Mouse (Mus musculus) lung, embryonic 14.5 days (tissue): ENCODE measurements at regions not wholly inside any gene's neighbourhood (a gene's known extent, or its start where the extent isn't known, plus 50 kb on each side); places are given as distances from the start of the nearest gene placed in this dataset.

Experiments used
- ATAC-seq: fragments of 200-750 bp; cut with Nextera tagmentation; 2 replicates; pipeline ENCODE4 v1.8.0; 2017; ENCODE audit warnings: mild to moderate bottlenecking, moderate TSS enrichment, moderate library complexity; ENCODE audit not compliant: insufficient read depth
- DNase-seq: peaks from one replicate; pipeline ENCODE4 v3.0.0-alpha.2; 2015
- H3K27ac ChIP-seq: fragments of 300-500 bp; sonication (generic); 2 replicates; pipeline ENCODE4 v1.5.1; 2014; ENCODE audit warnings: low read depth, mild to moderate bottlenecking, moderate library complexity
- H3K27me3 ChIP-seq: fragments of 300-500 bp; sonication (generic); 2 replicates; pipeline ENCODE4 v1.6.1; 2014; ENCODE audit warnings: low read length, control low read depth; ENCODE audit not compliant: insufficient read depth
- H3K36me3 ChIP-seq: fragments of 300-500 bp; sonication (generic); 2 replicates; pipeline ENCODE4 v1.6.1; 2014; ENCODE audit warnings: control low read depth; ENCODE audit not compliant: insufficient read depth
- H3K4me1 ChIP-seq: fragments of 300-500 bp; sonication (generic); 2 replicates; pipeline ENCODE4 v1.6.1; 2014; ENCODE audit warnings: antibody characterized with exemption, control low read depth; ENCODE audit not compliant: insufficient read depth
- H3K4me2 ChIP-seq: fragments of 300-500 bp; sonication (generic); 2 replicates; pipeline ENCODE4 v1.6.1; 2014; ENCODE audit warnings: mild to moderate bottlenecking
- H3K4me3 ChIP-seq: fragments of 300-500 bp; sonication (generic); 2 replicates; pipeline ENCODE4 v1.5.1; 2014; ENCODE audit warnings: low read depth, low read length
- H3K9ac ChIP-seq: fragments of 300-500 bp; sonication (generic); 2 replicates; pipeline ENCODE4 v1.6.1; 2014
- H3K9me3 ChIP-seq: fragments of 300-500 bp; sonication (generic); 2 replicates; pipeline ENCODE4 v1.6.1; 2016; ENCODE audit warnings: low read depth, low read length, control low read depth
- CTCF ChIP-seq: IDR thresholded peaks from 2 replicates; pipeline ENCODE4 v1.5.1; 2016; ENCODE audit warnings: antibody characterized with exemption, low read depth
- WGBS: fragments of 180-500 bp; shearing (Covaris S2); extraction: QIAGEN DNeasy Blood & Tissue Kit; methylation state at CpG from one replicate; pipeline ENCODE4 v1.1.7; 2014; 5-methylcytosine and 5-hydroxymethylcytosine counted together

DNA sequence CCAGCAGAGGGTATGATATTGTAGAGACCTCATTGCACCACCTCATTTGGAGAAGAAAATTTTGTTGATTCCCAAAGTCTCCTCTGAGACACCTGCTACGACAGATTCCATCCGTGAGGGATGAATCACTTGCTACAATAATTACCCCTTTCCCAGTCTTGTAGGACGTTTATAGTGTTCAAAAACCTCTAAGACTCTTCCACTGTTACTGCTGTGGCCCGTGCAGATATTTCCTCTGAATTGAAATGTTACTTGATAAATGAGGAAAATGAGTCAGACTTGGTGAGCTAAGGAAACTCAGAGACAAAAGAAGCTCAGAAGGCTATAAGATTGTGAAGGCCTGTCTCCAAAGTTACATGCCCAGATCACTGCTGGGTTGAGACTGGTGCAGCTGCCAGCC, 700.0 kb downstream of the Pdcd6ip start:
- 68% methylated on average over 4 of the region's 4 CpGs for WGBS
- no peaks in the 10 kb centered on the region for H3K4me1 ChIP-seq
- no peak overlapping the region for H3K4me2 ChIP-seq
- H3K27ac ChIP-seq: no peak overlapping the region
- H3K4me3 ChIP-seq: no peak overlapping the region
- H3K36me3 ChIP-seq: no peaks in the 10 kb centered on the region
- H3K27me3 ChIP-seq: no peaks in the 10 kb centered on the region
- H3K9ac ChIP-seq: no peak overlapping the region
- no peaks in the 10 kb centered on the region for H3K9me3 ChIP-seq
- no peak for TF ChIP-seq CTCF
- ATAC-seq: no peak
- no peak for DNase-seq

DNA sequence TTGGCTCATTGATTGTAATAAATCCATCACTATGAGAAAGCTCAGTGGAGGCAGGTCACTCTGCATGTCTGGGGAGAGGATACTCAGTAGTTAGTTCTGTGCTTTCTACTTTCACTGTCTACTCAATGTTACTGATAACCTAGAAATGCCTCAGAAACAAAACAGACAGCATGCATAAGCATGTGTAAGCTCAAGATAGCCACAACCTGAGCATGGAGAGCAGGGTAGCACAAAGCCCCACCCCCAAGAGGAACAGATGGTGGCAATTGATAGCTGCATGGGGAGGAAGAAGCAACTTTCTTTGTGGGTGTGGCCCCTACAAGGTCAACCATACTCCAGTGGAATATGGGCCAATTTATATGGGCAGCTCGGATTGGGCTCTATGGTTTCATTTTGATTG, 711.9 kb downstream of the Pdcd6ip start:
- 64% methylated on average over 1 of the region's 1 CpGs for WGBS
- Histone ChIP-seq H3K4me2 (no peak overlapping the region), H3K4me3 (no peak overlapping the region), H3K9ac (no peak overlapping the region), H3K9me3 (no peaks in the 10 kb centered on the region), H3K4me1 (no peaks in the 10 kb centered on the region), H3K27ac (no peak overlapping the region), H3K27me3 (no peaks in the 10 kb centered on the region), H3K36me3 (no peaks in the 10 kb centered on the region)
- DNase-seq (no peak), ATAC-seq (peak; percentile 64; the same call in 1 of the 2 replicates)
- TF ChIP-seq CTCF: no peak

DNA sequence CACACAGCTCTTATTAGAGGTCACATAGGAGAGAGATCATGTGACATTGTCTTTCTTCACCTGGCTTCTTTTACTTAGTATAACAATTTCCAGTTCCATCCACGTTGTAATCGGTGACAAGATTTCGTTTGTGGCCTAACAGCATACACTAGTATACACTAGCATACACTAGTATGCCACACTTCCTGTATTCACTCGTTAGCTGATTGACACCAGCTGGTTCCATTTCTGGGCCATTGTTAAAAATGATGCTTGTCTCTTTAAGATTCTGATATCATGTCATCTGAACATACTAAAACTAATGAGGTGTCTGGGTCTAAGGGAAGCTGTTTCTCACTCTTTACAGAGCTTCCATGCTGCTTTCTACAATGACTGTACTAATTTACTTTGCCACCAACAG, 713.3 kb downstream of the Pdcd6ip start:
- H3K36me3 ChIP-seq: no peaks in the 10 kb centered on the region
- TF ChIP-seq CTCF: no peak
- no peaks in the 10 kb centered on the region for H3K4me1 ChIP-seq
- no peak overlapping the region for H3K27ac ChIP-seq
- no peak overlapping the region for H3K9ac ChIP-seq
- H3K4me2 ChIP-seq: no peak overlapping the region
- peak; percentile 84 for ATAC-seq
- H3K9me3 ChIP-seq: no peaks in the 10 kb centered on the region
- peak; percentile 81 for DNase-seq
- no peak overlapping the region for H3K4me3 ChIP-seq
- WGBS: 42% methylated on average over 4 of the region's 4 CpGs
- H3K27me3 ChIP-seq: no peaks in the 10 kb centered on the region

DNA sequence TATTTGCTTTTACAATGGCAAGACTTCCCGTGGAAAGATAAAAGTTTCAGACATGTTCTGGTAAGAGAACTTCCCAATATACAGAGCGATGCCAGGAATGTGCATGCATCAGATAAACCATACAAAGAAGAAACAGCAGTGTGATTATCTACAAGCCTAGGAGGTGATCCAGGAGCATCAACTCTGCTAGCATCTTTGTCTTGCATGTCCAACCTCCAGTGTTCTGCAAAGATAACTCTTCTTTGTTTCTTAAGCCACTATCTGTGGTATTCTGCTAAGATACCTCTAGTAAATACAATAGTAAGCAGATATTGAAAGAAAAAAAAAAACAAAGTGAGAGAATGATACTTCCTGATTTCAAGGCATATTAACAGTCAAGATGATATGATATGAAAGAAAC, 714.4 kb downstream of the Pdcd6ip start:
- WGBS: 45% methylated on average over 2 of the region's 2 CpGs
- Histone ChIP-seq H3K27ac (no peak overlapping the region), H3K4me2 (no peak overlapping the region), H3K9ac (no peak overlapping the region), H3K9me3 (no peaks in the 10 kb centered on the region), H3K36me3 (no peaks in the 10 kb centered on the region), H3K4me1 (no peaks in the 10 kb centered on the region), H3K4me3 (no peak overlapping the region), H3K27me3 (no peaks in the 10 kb centered on the region)
- no peak for DNase-seq
- no peak for ATAC-seq
- no peak for TF ChIP-seq CTCF

DNA sequence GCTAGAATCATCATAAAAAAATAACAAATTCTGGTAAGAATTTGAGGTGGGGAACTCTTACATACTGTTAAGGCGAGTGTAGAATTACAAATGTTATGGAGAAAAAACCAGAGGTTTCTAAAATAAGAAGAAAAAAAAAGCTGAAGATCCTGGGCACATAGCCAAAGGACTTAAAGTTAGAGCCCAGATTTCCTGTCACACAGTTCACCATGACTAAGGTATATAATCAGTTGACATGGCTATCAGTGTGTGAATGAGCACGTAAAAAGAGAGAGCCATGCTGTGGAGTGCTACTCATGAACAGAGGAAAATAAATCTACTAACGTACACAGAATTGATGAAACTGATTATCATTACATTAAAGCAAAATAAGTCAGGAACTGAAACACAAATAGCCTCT, 715.1 kb downstream of the Pdcd6ip start:
- peak; percentile 74 for DNase-seq
- Histone ChIP-seq H3K27me3 (no peaks in the 10 kb centered on the region), H3K9me3 (no peaks in the 10 kb centered on the region), H3K27ac (no peak overlapping the region), H3K4me1 (no peaks in the 10 kb centered on the region), H3K9ac (no peak overlapping the region), H3K36me3 (no peaks in the 10 kb centered on the region), H3K4me2 (no peak overlapping the region), H3K4me3 (no peak overlapping the region)
- WGBS: 36% methylated on average over 3 of the region's 3 CpGs
- peak; percentile 52; the same call in 1 of the 2 replicates for ATAC-seq
- TF ChIP-seq CTCF: no peak

DNA sequence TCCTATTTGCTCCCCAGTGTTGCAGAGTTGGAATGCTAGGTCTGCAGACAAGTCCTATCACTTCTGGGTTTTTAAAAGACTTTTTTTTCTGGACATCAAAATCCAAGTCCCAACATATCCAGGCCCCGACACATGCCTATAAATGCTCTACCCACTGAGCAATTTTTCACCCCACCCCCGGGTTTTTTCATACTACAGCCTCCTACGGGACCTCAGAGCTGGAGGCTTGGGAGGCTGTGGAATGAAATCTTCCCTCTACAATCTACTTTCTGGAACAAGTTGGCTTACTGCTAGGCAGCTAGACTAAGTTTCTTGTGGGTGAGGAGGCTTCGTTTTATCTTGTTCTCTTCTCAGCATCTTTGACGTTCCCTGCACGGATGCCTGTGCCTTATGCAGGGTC, 724.7 kb downstream of the Pdcd6ip start:
- no peak overlapping the region for H3K4me2 ChIP-seq
- ATAC-seq (no peak), DNase-seq (no peak)
- no peak for TF ChIP-seq CTCF
- H3K4me1 ChIP-seq: no peaks in the 10 kb centered on the region
- WGBS: 83% methylated on average over 6 of the region's 6 CpGs
- no peaks in the 10 kb centered on the region for H3K9me3 ChIP-seq
- no peaks in the 10 kb centered on the region for H3K36me3 ChIP-seq
- no peak overlapping the region for H3K4me3 ChIP-seq
- no peaks in the 10 kb centered on the region for H3K27me3 ChIP-seq
- no peak overlapping the region for H3K27ac ChIP-seq
- no peak overlapping the region for H3K9ac ChIP-seq

DNA sequence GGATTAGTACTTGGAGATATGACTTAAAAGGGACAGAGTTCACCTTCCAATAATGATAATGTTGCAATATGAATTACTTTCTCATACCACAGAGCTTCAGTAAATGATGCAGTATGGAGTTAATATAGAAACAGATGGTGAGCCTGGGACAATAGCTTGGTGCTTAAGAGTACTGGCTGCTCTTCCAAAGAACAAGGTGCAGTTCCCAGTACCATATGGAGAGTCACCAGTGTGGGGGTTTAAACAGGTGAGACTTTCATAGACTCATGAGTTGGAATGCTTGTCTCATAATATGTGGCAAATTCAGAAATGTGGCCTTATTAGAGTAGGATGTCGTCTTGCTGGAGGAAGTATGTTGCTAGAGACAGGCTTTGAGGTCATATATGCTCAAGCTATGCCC, 715.8 kb upstream of the Arpp21 start:
- Histone ChIP-seq H3K27me3 (no peaks in the 10 kb centered on the region), H3K9ac (no peak overlapping the region), H3K4me3 (no peak overlapping the region), H3K9me3 (no peaks in the 10 kb centered on the region), H3K27ac (no peak overlapping the region), H3K36me3 (no peaks in the 10 kb centered on the region), H3K4me2 (no peak overlapping the region), H3K4me1 (no peaks in the 10 kb centered on the region)
- ATAC-seq (no peak), DNase-seq (no peak)
- 69% methylated on average over 1 of the region's 1 CpGs for WGBS
- no peak for TF ChIP-seq CTCF

DNA sequence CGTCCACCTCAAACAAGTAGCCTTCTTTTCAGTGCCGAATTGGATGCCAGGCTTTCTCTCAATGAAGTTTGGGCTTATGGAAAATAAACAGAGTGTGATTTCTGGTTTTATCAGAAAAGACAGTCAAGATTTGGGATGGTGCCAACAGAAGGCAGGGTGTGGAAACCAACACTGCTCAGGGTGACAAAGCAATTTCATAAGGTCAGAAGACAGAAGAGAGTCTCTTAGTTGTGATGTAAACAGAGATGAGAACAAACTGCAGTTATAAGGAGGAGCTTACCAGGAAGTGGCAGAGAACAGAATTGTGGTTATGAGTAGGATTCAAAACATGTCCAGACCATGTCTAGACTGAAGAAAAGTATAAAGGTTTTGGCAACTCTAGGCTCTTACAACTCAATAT, 714.3 kb upstream of the Arpp21 start:
- Histone ChIP-seq H3K4me3 (no peak overlapping the region), H3K9me3 (no peaks in the 10 kb centered on the region), H3K27me3 (no peaks in the 10 kb centered on the region), H3K36me3 (no peaks in the 10 kb centered on the region), H3K4me2 (no peak overlapping the region), H3K4me1 (no peaks in the 10 kb centered on the region), H3K27ac (no peak overlapping the region), H3K9ac (no peak overlapping the region)
- 46% methylated on average over 2 of the region's 2 CpGs for WGBS
- no peak for ATAC-seq
- no peak for DNase-seq
- no peak for TF ChIP-seq CTCF
